Mouse (Mus musculus): Measurements from ENCODE around the gene Ptch2.

Ptch2 gene

GRCm38 (mm10) chr4:117127991-117128686 is 32.3 kb downstream of the Ptch2 start:
- no peak for DNase-seq (ENCODE audit: low spot score in 2 of 2)

- no peak for DNase-seq (ENCODE audit: low spot score in 2 of 2)
Measured at GRCm38 (mm10) chr4:117130790-117131189, 34.9 kb downstream of the Ptch2 start.

- no peak for DNase-seq (ENCODE audit: low spot score in 2 of 2)
Measured at GRCm38 (mm10) chr4:117131198-117131597, 35.3 kb downstream of the Ptch2 start.

GRCm38 (mm10) chr4:117131890-117132793 is 36.3 kb downstream of the Ptch2 start:
- no peak for DNase-seq (ENCODE audit: low spot score in 2 of 2)

- no peak for DNase-seq (ENCODE audit: low spot score in 2 of 2)
Measured at GRCm38 (mm10) chr4:117132794-117133143, 36.9 kb downstream of the Ptch2 start.

GRCm38 (mm10) chr4:117133366-117133796 is 37.5 kb downstream of the Ptch2 start:
- no peak for DNase-seq (ENCODE audit: low spot score in 2 of 2)

GRCm38 (mm10) chr4:117133817-117134600 is 38.1 kb downstream of the Ptch2 start, which contains the start of gene Plk3:
TSS of gene Plk3 (minus strand) at chr4:117133963.
- DNase-seq (ENCODE audit: low spot score in 2 of 2), result peak; percentile 97 to 98

- no peak for DNase-seq (ENCODE audit: low spot score in 2 of 2)
Measured at GRCm38 (mm10) chr4:117134601-117134995, 38.7 kb downstream of the Ptch2 start.

- no peak for DNase-seq (ENCODE audit: low spot score in 2 of 2)
Measured at GRCm38 (mm10) chr4:117136034-117136433, 40.2 kb downstream of the Ptch2 start.

- DNase-seq (ENCODE audit: low spot score in 2 of 2), result no peak
Measured at GRCm38 (mm10) chr4:117138295-117139216, 42.7 kb downstream of the Ptch2 start.

- no peak for DNase-seq (ENCODE audit: low spot score in 2 of 2)
Measured at GRCm38 (mm10) chr4:117139217-117139612, 43.3 kb downstream of the Ptch2 start.

- DNase-seq (ENCODE audit: low spot score in 2 of 2), result no peak
Measured at GRCm38 (mm10) chr4:117140613-117141012, 44.7 kb downstream of the Ptch2 start.

GRCm38 (mm10) chr4:117143023-117143422 is 47.1 kb downstream of the Ptch2 start:
- no peak for DNase-seq (ENCODE audit: low spot score in 2 of 2)

- DNase-seq (ENCODE audit: low spot score in 2 of 2), result no peak
Measured at GRCm38 (mm10) chr4:117145248-117145647, 49.4 kb downstream of the Ptch2 start.

GRCm38 (mm10) chr4:117146176-117146575 is 50.3 kb downstream of the Ptch2 start:
- peak; percentile 70 to 72 for DNase-seq (ENCODE audit: low spot score in 2 of 2)

GRCm38 (mm10) chr4:117148047-117148713 is 52.3 kb downstream of the Ptch2 start:
- DNase-seq (ENCODE audit: low spot score in 2 of 2), result no peak

- no peak for DNase-seq (ENCODE audit: low spot score in 2 of 2)
Measured at GRCm38 (mm10) chr4:117148815-117149214, 52.9 kb downstream of the Ptch2 start.

GRCm38 (mm10) chr4:117149291-117150211 is 53.7 kb downstream of the Ptch2 start:
- no peak for DNase-seq (ENCODE audit: low spot score in 2 of 2)

GRCm38 (mm10) chr4:117150212-117150733 is 54.4 kb downstream of the Ptch2 start:
- DNase-seq (ENCODE audit: low spot score in 2 of 2), result no peak
